In genomic region chr9:121616471-121616870, GRCm38 (mm10) we compare ENCODE assay signal across 10 mouse cellular contexts. TPM values are rescaled to one million over a fixed set of nuclear protein-coding genes. Genes with fewer than 3 reads are reported as not detected.
DNase-seq lines count a peak whose midpoint lies in the region; ATAC-seq and TF ChIP-seq lines count a peak whose summit lies in the region.
"Had no signal": no experiment of that assay in that cellular context is flagged by ENCODE, and none has a peak within 500 bp of the region (broad histone marks: within the 10 kb centered on the region; RNA-seq: fewer than 3 reads in every experiment).

No protein-coding gene starts in this region.

- H3K4me2 ChIP-seq in midbrain, embryonic 11.5 days: no peak overlapping the region
- no peak overlapping the region for H3K4me2 ChIP-seq in midbrain, embryonic 16.5 days (ENCODE audit: low read length)
- H3K4me2 ChIP-seq in forebrain, embryonic 16.5 days (ENCODE audit: low read length): no peak overlapping the region
- H3K4me2 ChIP-seq: embryonic facial prominence, embryonic 12.5 days had no signal

- H3K9ac ChIP-seq in midbrain, embryonic 11.5 days (ENCODE audit: low read length): no peak overlapping the region
- no peak overlapping the region for H3K9ac ChIP-seq in midbrain, embryonic 16.5 days (ENCODE audit: low read depth, low read length)
- no peak overlapping the region for H3K9ac ChIP-seq in forebrain, embryonic 16.5 days (replicated peaks; ENCODE audit: low read depth, low read length)
- H3K9ac ChIP-seq: embryonic facial prominence, embryonic 12.5 days had no signal

- H3K27ac ChIP-seq in midbrain, embryonic 11.5 days (ENCODE audit: low read depth, low read length): no peak overlapping the region
- H3K27ac ChIP-seq in midbrain, embryonic 16.5 days (ENCODE audit: low read length): no peak overlapping the region
- no peak overlapping the region for H3K27ac ChIP-seq in bone marrow macrophage, adult 2 months (ENCODE audit: insufficient read depth, low read depth, low read length)
- no peak overlapping the region for H3K27ac ChIP-seq in forebrain, embryonic 16.5 days (ENCODE audit: low read length)
- H3K27ac ChIP-seq: embryonic facial prominence, embryonic 12.5 days had no signal

- 54% methylated on average over 3 of the region's 3 CpGs for WGBS in midbrain, embryonic 11.5 days
- WGBS in midbrain, embryonic 16.5 days: 78% methylated on average over 3 of the region's 3 CpGs
- WGBS in forebrain, embryonic 16.5 days: 64% methylated on average over 3 of the region's 3 CpGs

- TF ChIP-seq CTCF in bone marrow macrophage, adult 2 months (IDR thresholded peaks at IDR 0.05; ENCODE audit: low read depth, low read length): peak; percentile 75

- H3K4me3 ChIP-seq in midbrain, embryonic 11.5 days (ENCODE audit: low read depth, low read length): no peak overlapping the region
- no peak overlapping the region for H3K4me3 ChIP-seq in midbrain, embryonic 16.5 days (ENCODE audit: low read depth, low read length)
- no peak overlapping the region for H3K4me3 ChIP-seq in bone marrow macrophage, adult 2 months (ENCODE audit: insufficient read depth, low read length)
- H3K4me3 ChIP-seq in forebrain, embryonic 16.5 days (replicated peaks; ENCODE audit: low read length): no peak overlapping the region
- H3K4me3 ChIP-seq: embryonic facial prominence, embryonic 12.5 days had no signal

- no peak for ATAC-seq in midbrain, embryonic 11.5 days (ENCODE audit: low FRiP score)
- no peak for ATAC-seq in midbrain, embryonic 16.5 days
- ATAC-seq in forebrain, embryonic 16.5 days: no peak

- no peak for TF ChIP-seq POLR2A in bone marrow macrophage, adult 2 months (IDR thresholded peaks at IDR 0.05; ENCODE audit: borderline replicate concordance, low read depth, low read length)

- peak; percentile 39 for DNase-seq in gastrocnemius, postnatal 10 days
- no peak for DNase-seq in gastrocnemius, postnatal 25 days
- peak; percentile 85 for DNase-seq in midbrain, embryonic 11.5 days (ENCODE audit: low spot score, missing footprints)
- DNase-seq in testis, postnatal 10 days (ENCODE audit: low spot score): peak; percentile 64
- no peak for DNase-seq in heart, adult 11 months

- no peaks in the 10 kb centered on the region for H3K9me3 ChIP-seq in midbrain, embryonic 11.5 days (ENCODE audit: control insufficient read depth, low read length)
- H3K9me3 ChIP-seq in midbrain, embryonic 16.5 days (replicated peaks; ENCODE audit: control insufficient read depth, low read length, poor library complexity, severe bottlenecking): no peaks in the 10 kb centered on the region
- H3K9me3 ChIP-seq in forebrain, embryonic 16.5 days (ENCODE audit: control insufficient read depth, low read length): no peaks in the 10 kb centered on the region
- H3K9me3 ChIP-seq: embryonic facial prominence, embryonic 12.5 days had no signal

- no peaks in the 10 kb centered on the region for H3K4me1 ChIP-seq in midbrain, embryonic 11.5 days (ENCODE audit: control insufficient read depth, insufficient read depth, low read length)
- no peaks in the 10 kb centered on the region for H3K4me1 ChIP-seq in midbrain, embryonic 16.5 days (ENCODE audit: control insufficient read depth, insufficient read depth, low read length)
- H3K4me1 ChIP-seq in bone marrow macrophage, adult 2 months (ENCODE audit: control insufficient read depth, insufficient read depth, low read length): peaks cover 12% of the 10 kb centered on the region
- H3K4me1 ChIP-seq in forebrain, embryonic 16.5 days (replicated peaks; ENCODE audit: control insufficient read depth, insufficient read depth, low read length): no peaks in the 10 kb centered on the region
- H3K4me1 ChIP-seq: embryonic facial prominence, embryonic 12.5 days had no signal

- H3K27me3 ChIP-seq in midbrain, embryonic 11.5 days (ENCODE audit: control insufficient read depth, insufficient read depth, low read length): no peaks in the 10 kb centered on the region
- H3K27me3 ChIP-seq in midbrain, embryonic 16.5 days (ENCODE audit: control insufficient read depth, insufficient read depth, low read depth, low read length): no peaks in the 10 kb centered on the region
- H3K27me3 ChIP-seq in forebrain, embryonic 16.5 days (replicated peaks; ENCODE audit: control insufficient read depth, insufficient read depth, low read length): no peaks in the 10 kb centered on the region
- H3K27me3 ChIP-seq: embryonic facial prominence, embryonic 12.5 days had no signal

- H3K36me3 ChIP-seq in midbrain, embryonic 11.5 days (ENCODE audit: control insufficient read depth, insufficient read depth, low read length): no peaks in the 10 kb centered on the region
- H3K36me3 ChIP-seq in midbrain, embryonic 16.5 days (ENCODE audit: control insufficient read depth, insufficient read depth, low read length): no peaks in the 10 kb centered on the region
- H3K36me3 ChIP-seq in forebrain, embryonic 16.5 days (ENCODE audit: control insufficient read depth, insufficient read depth): no peaks in the 10 kb centered on the region
- H3K36me3 ChIP-seq: embryonic facial prominence, embryonic 12.5 days had no signal

RNA-seq across cellular contexts. Expression of gene Lyzl4, which starts 25.4 kb away (rescaled TPM):
- under 1 TPM in 1 of 2 experiments, not detected in 1; 0.81 TPM for total RNA-seq in gastrocnemius, postnatal 10 days (2021)
- not detected for total RNA-seq in gastrocnemius, postnatal 25 days (2021)
- 0.22 TPM in 1 of 2 replicates, not detected in the other for polyA plus RNA-seq in midbrain, embryonic 11.5 days (2014; fragmentation: Nextera tagmentation; extraction: Ambion mirVana)
- not detected in 2 replicates for polyA plus RNA-seq in midbrain, embryonic 16.5 days (2015; fragmentation: Nextera tagmentation; extraction: Ambion mirVana)
- 11.5 and 11.8 TPM in 2 replicates for polyA plus RNA-seq in bone marrow macrophage, adult 2 months (2012; ENCODE audit: insufficient read depth, insufficient read length, missing spikeins)
- polyA plus RNA-seq in forebrain, embryonic 16.5 days (2015; fragmentation: Nextera tagmentation; extraction: Ambion mirVana): not detected in 2 replicates
- total RNA-seq: heart, adult 8-10 months had no signal

RNA-seq across cellular contexts. Expression of gene Vipr1, which starts 26.0 kb away (rescaled TPM):
- total RNA-seq in gastrocnemius, postnatal 10 days (2021): under 1 TPM; 0.61 to 0.99 TPM
- total RNA-seq in gastrocnemius, postnatal 25 days (2021): 1 to 10 TPM; 2.5 to 2.6 TPM
- 0.41 and 0.44 TPM in 2 replicates for polyA plus RNA-seq in midbrain, embryonic 11.5 days (2014; fragmentation: Nextera tagmentation; extraction: Ambion mirVana)
- 0.15 and 0.53 TPM in 2 replicates for polyA plus RNA-seq in midbrain, embryonic 16.5 days (2015; fragmentation: Nextera tagmentation; extraction: Ambion mirVana)
- polyA plus RNA-seq in bone marrow macrophage, adult 2 months (2012; ENCODE audit: insufficient read depth, insufficient read length, missing spikeins): 4.1 and 4.8 TPM in 2 replicates
- polyA plus RNA-seq in forebrain, embryonic 16.5 days (2015; fragmentation: Nextera tagmentation; extraction: Ambion mirVana): 0.65 and 1.1 TPM in 2 replicates

Comparison
In these comparisons a context has a peak if more than half of its experiments do, and no peak if none do; other contexts are left out.
1. DNase-seq: peak in gastrocnemius, postnatal 10 days (single experiment), midbrain, embryonic 11.5 days (single experiment) and testis, postnatal 10 days (single experiment); none in gastrocnemius, postnatal 25 days (single experiment) and heart, adult 11 months (single experiment).
2. RNA of gene Lyzl4, which starts 25.4 kb away (polyA plus RNA-seq): 11.5 to 11.8 TPM in bone marrow macrophage, adult 2 months; 0.22 TPM in midbrain, embryonic 11.5 days, not detected in forebrain, embryonic 16.5 days and not detected in midbrain, embryonic 16.5 days; every median in the first group is over 10 times any median in the second.